Mouse (Mus musculus) kidney, adult 8-10 months (tissue): ENCODE results near the gene Rab11fip4.

ENCODE experiments used
- DNase-seq, 2 experiments: peaks; one replicate each; pipeline ENCODE4 v3.0.0; 2022

The Rab11fip4 gene

GRCm38 (mm10) chr11:79615871-79616270 is 24.9 kb downstream of the Rab11fip4 start:
- no peak for DNase-seq

- DNase-seq, result no peak
These were observed 27.0 kb downstream of the Rab11fip4 start for GRCm38 (mm10) chr11:79617991-79618390.

- DNase-seq, result no peak
These were observed 32.0 kb downstream of the Rab11fip4 start for GRCm38 (mm10) chr11:79623029-79623428.

- DNase-seq, result peak; percentile 60 to 79
These were observed 33.8 kb downstream of the Rab11fip4 start for GRCm38 (mm10) chr11:79624801-79625302.

- no peak for DNase-seq
These were observed 37.7 kb downstream of the Rab11fip4 start for GRCm38 (mm10) chr11:79628716-79629115.

- no peak for DNase-seq
These were observed 38.9 kb downstream of the Rab11fip4 start for GRCm38 (mm10) chr11:79629752-79630374.

- DNase-seq, result no peak
These were observed 39.5 kb downstream of the Rab11fip4 start for GRCm38 (mm10) chr11:79630521-79630920.

GRCm38 (mm10) chr11:79633366-79633765 is 42.4 kb downstream of the Rab11fip4 start:
- DNase-seq, result no peak

- DNase-seq, result no peak
These were observed 44.8 kb downstream of the Rab11fip4 start for GRCm38 (mm10) chr11:79635661-79636449.

- DNase-seq, result no peak
These were observed 45.5 kb downstream of the Rab11fip4 start for GRCm38 (mm10) chr11:79636481-79636880.

GRCm38 (mm10) chr11:79638691-79639090 is 47.7 kb downstream of the Rab11fip4 start:
- no peak for DNase-seq

GRCm38 (mm10) chr11:79640940-79641733 is 50.1 kb downstream of the Rab11fip4 start:
- no peak for DNase-seq

GRCm38 (mm10) chr11:79643730-79644129 is 52.7 kb downstream of the Rab11fip4 start:
- DNase-seq, result peak; percentile 87 to 90

GRCm38 (mm10) chr11:79644717-79645191 is 53.7 kb downstream of the Rab11fip4 start:
- DNase-seq, result peak in 1 of 2 experiments; percentile 36

GRCm38 (mm10) chr11:79646026-79646425 is 55.0 kb downstream of the Rab11fip4 start:
- DNase-seq, result no peak

GRCm38 (mm10) chr11:79646467-79647070 is 55.6 kb downstream of the Rab11fip4 start:
- peak; percentile 78 to 86 for DNase-seq

- DNase-seq, result peak; percentile 73 to 83
These were observed 56.1 kb downstream of the Rab11fip4 start for GRCm38 (mm10) chr11:79647071-79647501.

- DNase-seq, result no peak
These were observed 59.4 kb downstream of the Rab11fip4 start for GRCm38 (mm10) chr11:79650359-79650835.

- DNase-seq, result no peak
These were observed 61.2 kb downstream of the Rab11fip4 start for GRCm38 (mm10) chr11:79652257-79652656.

GRCm38 (mm10) chr11:79652921-79653575 is 62.0 kb downstream of the Rab11fip4 start:
- DNase-seq, result no peak

GRCm38 (mm10) chr11:79654407-79654831 is 63.4 kb downstream of the Rab11fip4 start:
- DNase-seq, result no peak

- DNase-seq, result no peak
These were observed 64.6 kb downstream of the Rab11fip4 start for GRCm38 (mm10) chr11:79655592-79655991.
